27 mouse cellular contexts compared by ENCODE assay signal in genomic region chr14:76918091-76918490, GRCm38 (mm10).
DNase-seq lines count a peak whose midpoint lies in the region; ATAC-seq lines count a peak whose summit lies in the region.
"Had no signal": no experiment of that assay in that cellular context is flagged by ENCODE, and none has a peak within 500 bp of the region (broad histone marks: within the 10 kb centered on the region; RNA-seq: fewer than 3 reads in every experiment).

No protein-coding gene starts in this region.

- no peaks in the 10 kb centered on the region for H3K36me3 ChIP-seq in embryonic facial prominence, embryonic 13.5 days
- no peaks in the 10 kb centered on the region for H3K36me3 ChIP-seq in embryonic facial prominence, embryonic 10.5 days (replicated peaks)
- H3K36me3 ChIP-seq in limb, embryonic 12.5 days, result no peaks in the 10 kb centered on the region
- H3K36me3 ChIP-seq in limb, embryonic 10.5 days, result no peaks in the 10 kb centered on the region
- H3K36me3 ChIP-seq in intestine, embryonic 16.5 days (ENCODE audit: control insufficient read depth, insufficient read depth, low read length), result no peaks in the 10 kb centered on the region
- H3K36me3 ChIP-seq: embryonic facial prominence, embryonic 12.5 days; heart, embryonic 12.5 days; heart, embryonic 15.5 days; hindbrain, embryonic 10.5 days; hindbrain, embryonic 13.5 days; intestine, embryonic 15.5 days had no signal

- 0 out of 2 replicates have a peak overlapping the region, but pooled peaks have one; percentile 33 for H3K27ac ChIP-seq in embryonic facial prominence, embryonic 13.5 days
- H3K27ac ChIP-seq in embryonic facial prominence, embryonic 10.5 days (replicated peaks), result no peak overlapping the region
- 0 out of 2 replicates have a peak overlapping the region, but pooled peaks have one; percentile 25 for H3K27ac ChIP-seq in limb, embryonic 12.5 days
- no peak overlapping the region for H3K27ac ChIP-seq in limb, embryonic 10.5 days
- no peak overlapping the region for H3K27ac ChIP-seq in intestine, embryonic 16.5 days (ENCODE audit: low read length)
- H3K27ac ChIP-seq: embryonic facial prominence, embryonic 12.5 days; gastrocnemius, adult 2 months; heart, embryonic 15.5 days; hindbrain, embryonic 10.5 days; hindbrain, embryonic 13.5 days; intestine, embryonic 15.5 days had no signal

- no peak for ATAC-seq in embryonic facial prominence, embryonic 13.5 days (ENCODE audit: insufficient number of reproducible peaks, insufficient read depth, low FRiP score, low TSS enrichment, low read depth)
- ATAC-seq in limb, embryonic 12.5 days (ENCODE audit: insufficient number of reproducible peaks, insufficient read depth, low FRiP score, low TSS enrichment, low read depth), result no peak
- ATAC-seq in intestine, embryonic 16.5 days, result no peak
- ATAC-seq: activated CD4-positive, CD25-positive, alpha-beta regulatory T cell, adult 4 months; forebrain, embryonic 14.5 days; forebrain, postnatal 0 days; hindbrain, embryonic 16.5 days; intestine, embryonic 15.5 days had no signal

- H3K4me3 ChIP-seq in embryonic facial prominence, embryonic 13.5 days, result no peak overlapping the region
- H3K4me3 ChIP-seq in embryonic facial prominence, embryonic 10.5 days, result no peak overlapping the region
- H3K4me3 ChIP-seq in limb, embryonic 12.5 days (replicated peaks), result no peak overlapping the region
- no peak overlapping the region for H3K4me3 ChIP-seq in limb, embryonic 10.5 days
- H3K4me3 ChIP-seq in intestine, embryonic 16.5 days (ENCODE audit: low read length), result no peak overlapping the region
- H3K4me3 ChIP-seq: embryonic facial prominence, embryonic 12.5 days; erythroblast, embryonic 14.5 days; gastrocnemius, adult 2 months; heart, embryonic 12.5 days; heart, embryonic 15.5 days; hindbrain, embryonic 10.5 days; hindbrain, embryonic 13.5 days; intestine, embryonic 15.5 days had no signal

- H3K9ac ChIP-seq in embryonic facial prominence, embryonic 13.5 days, result no peak overlapping the region
- H3K9ac ChIP-seq in limb, embryonic 12.5 days (replicated peaks), result no peak overlapping the region
- H3K9ac ChIP-seq in intestine, embryonic 16.5 days (ENCODE audit: low read depth, low read length), result no peak overlapping the region
- H3K9ac ChIP-seq: embryonic facial prominence, embryonic 12.5 days; forebrain, postnatal 0 days; heart, embryonic 12.5 days; heart, embryonic 15.5 days; hindbrain, embryonic 13.5 days; intestine, embryonic 15.5 days had no signal

- H3K9me3 ChIP-seq in embryonic facial prominence, embryonic 13.5 days, result no peaks in the 10 kb centered on the region
- H3K9me3 ChIP-seq in embryonic facial prominence, embryonic 10.5 days, result no peaks in the 10 kb centered on the region
- H3K9me3 ChIP-seq in limb, embryonic 12.5 days, result no peaks in the 10 kb centered on the region
- H3K9me3 ChIP-seq in limb, embryonic 10.5 days (replicated peaks), result no peaks in the 10 kb centered on the region
- no peaks in the 10 kb centered on the region for H3K9me3 ChIP-seq in intestine, embryonic 16.5 days (ENCODE audit: control insufficient read depth, low read length)
- H3K9me3 ChIP-seq: embryonic facial prominence, embryonic 12.5 days; heart, embryonic 12.5 days; heart, embryonic 15.5 days; hindbrain, embryonic 10.5 days; hindbrain, embryonic 13.5 days; intestine, embryonic 15.5 days had no signal

- intact Hi-C loops in left cerebral cortex, postnatal 10 days (cut with DNase I), result no loop called here

- WGBS in embryonic facial prominence, embryonic 13.5 days, result 71% methylated on average over 3 of the region's 3 CpGs
- 81% methylated on average over 3 of the region's 3 CpGs for WGBS in embryonic facial prominence, embryonic 10.5 days
- WGBS in limb, embryonic 12.5 days, result 77% methylated on average over 3 of the region's 3 CpGs
- WGBS in limb, embryonic 10.5 days, result 84% methylated on average over 3 of the region's 3 CpGs
- WGBS in intestine, embryonic 16.5 days, result 62% methylated on average over 3 of the region's 3 CpGs

- no peaks in the 10 kb centered on the region for H3K27me3 ChIP-seq in embryonic facial prominence, embryonic 13.5 days
- H3K27me3 ChIP-seq in embryonic facial prominence, embryonic 10.5 days (replicated peaks; ENCODE audit: low read depth, poor library complexity, severe bottlenecking), result no peaks in the 10 kb centered on the region
- H3K27me3 ChIP-seq in limb, embryonic 12.5 days, result no peaks in the 10 kb centered on the region
- H3K27me3 ChIP-seq in limb, embryonic 10.5 days (ENCODE audit: low read depth, poor library complexity, severe bottlenecking), result no peaks in the 10 kb centered on the region
- H3K27me3 ChIP-seq in intestine, embryonic 16.5 days (replicated peaks; ENCODE audit: control insufficient read depth, insufficient read depth, low read length), result no peaks in the 10 kb centered on the region
- H3K27me3 ChIP-seq: embryonic facial prominence, embryonic 12.5 days; heart, embryonic 12.5 days; heart, embryonic 15.5 days; hindbrain, embryonic 13.5 days; intestine, embryonic 15.5 days had no signal

- no peak for DNase-seq in embryonic facial prominence, embryonic 10.5 days (ENCODE audit: low spot score)
- no peak for DNase-seq in limb, embryonic 10.5 days (ENCODE audit: low spot score)
- DNase-seq in fibroblast of lung, adult 2 months (ENCODE audit: low read depth), result peak; percentile 92
- DNase-seq in urinary bladder, postnatal 25 days (ENCODE audit: low spot score), result no peak
- no peak for DNase-seq in left cerebral cortex, postnatal 10 days (ENCODE audit: extremely low spot score in 1 of 2, low spot score in 2 of 2)
- DNase-seq: adrenal gland, adult 8-10 months; adrenal gland, postnatal 25 days; cerebellum, adult 11-12 months; cerebellum, adult 9-10 months; cerebellum, postnatal 14 days; forebrain, postnatal 0 days; gastrocnemius, adult 2 months; gastrocnemius, postnatal 14 days; heart, postnatal 36 days had no signal

- 0 out of 2 replicates have a peak, but pooled peaks cover 3% of the 10 kb centered on the region for H3K4me1 ChIP-seq in embryonic facial prominence, embryonic 13.5 days
- H3K4me1 ChIP-seq in embryonic facial prominence, embryonic 10.5 days, result peaks cover 8% of the 10 kb centered on the region
- no peaks in the 10 kb centered on the region for H3K4me1 ChIP-seq in limb, embryonic 12.5 days (replicated peaks)
- H3K4me1 ChIP-seq in limb, embryonic 10.5 days, result peaks cover 1% of the 10 kb centered on the region; the same call in 1 of the 2 replicates
- no peaks in the 10 kb centered on the region for H3K4me1 ChIP-seq in intestine, embryonic 16.5 days (ENCODE audit: control insufficient read depth, insufficient read depth, low read length)
- H3K4me1 ChIP-seq: embryonic facial prominence, embryonic 12.5 days; hindbrain, embryonic 13.5 days had no signal

- no peak overlapping the region for H3K4me2 ChIP-seq in embryonic facial prominence, embryonic 13.5 days
- H3K4me2 ChIP-seq in limb, embryonic 12.5 days, result no peak overlapping the region
- no peak overlapping the region for H3K4me2 ChIP-seq in intestine, embryonic 16.5 days (ENCODE audit: low read depth, low read length)
- H3K4me2 ChIP-seq: embryonic facial prominence, embryonic 12.5 days; heart, embryonic 12.5 days; heart, embryonic 15.5 days; hindbrain, embryonic 13.5 days; intestine, embryonic 15.5 days had no signal

Comparison
In these comparisons a context has a peak if more than half of its experiments do, and no peak if none do; other contexts are left out.
1. H3K27ac ChIP-seq: peak in embryonic facial prominence, embryonic 13.5 days (single experiment) and limb, embryonic 12.5 days (single experiment); none in embryonic facial prominence, embryonic 10.5 days (single experiment), limb, embryonic 10.5 days (single experiment) and intestine, embryonic 16.5 days (single experiment).